Mouse (Mus musculus): ENCODE data around the gene Kcnk18.
A peak's percentile ranks its signal among the peaks of the same experiment; 100 is the strongest.

Kcnk18 gene

DNA sequence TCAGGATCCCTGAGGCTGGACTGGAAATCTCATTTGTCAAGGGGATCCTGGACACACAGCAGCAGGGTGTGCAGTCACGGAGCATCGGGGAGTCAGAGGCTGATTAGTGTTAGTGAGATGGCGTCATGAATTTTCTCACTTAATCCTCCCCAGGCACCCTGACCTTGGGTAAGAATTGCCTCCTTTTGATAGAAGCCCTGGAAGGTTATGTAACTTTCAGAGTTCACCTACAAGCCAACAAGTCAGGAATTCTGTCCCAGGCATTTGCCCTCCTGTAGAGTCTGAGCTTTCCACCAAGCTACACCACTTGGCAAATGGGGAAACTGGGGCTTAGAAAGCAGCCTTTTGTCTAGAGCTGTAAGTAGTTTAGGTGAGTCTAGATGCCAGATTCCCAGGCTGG lies 2.1 kb downstream of the Kcnk18 start:
- DNase-seq (ENCODE audit: low read depth, low spot score) = no peak

DNA sequence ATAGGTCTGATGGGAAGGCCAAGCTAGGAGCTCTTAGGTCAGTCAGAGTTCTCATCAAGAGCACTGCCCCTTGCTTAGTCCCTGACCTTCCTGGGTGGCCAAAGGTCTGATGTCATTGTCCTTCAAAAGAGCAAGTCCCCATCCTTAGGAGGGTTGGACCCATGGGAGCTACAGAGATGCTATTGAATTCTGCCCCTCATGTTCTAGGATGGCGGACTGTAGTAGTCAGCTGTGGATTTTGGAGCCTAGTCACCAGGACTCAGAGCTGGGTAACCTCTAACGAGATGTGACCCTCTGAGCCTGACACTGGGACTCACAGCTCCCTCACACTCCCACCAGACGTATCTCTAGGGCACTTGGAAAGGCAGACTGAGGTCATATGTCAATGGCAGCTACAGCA lies 9.4 kb downstream of the Kcnk18 start:
- no peak for DNase-seq (ENCODE audit: low read depth, low spot score)

DNA sequence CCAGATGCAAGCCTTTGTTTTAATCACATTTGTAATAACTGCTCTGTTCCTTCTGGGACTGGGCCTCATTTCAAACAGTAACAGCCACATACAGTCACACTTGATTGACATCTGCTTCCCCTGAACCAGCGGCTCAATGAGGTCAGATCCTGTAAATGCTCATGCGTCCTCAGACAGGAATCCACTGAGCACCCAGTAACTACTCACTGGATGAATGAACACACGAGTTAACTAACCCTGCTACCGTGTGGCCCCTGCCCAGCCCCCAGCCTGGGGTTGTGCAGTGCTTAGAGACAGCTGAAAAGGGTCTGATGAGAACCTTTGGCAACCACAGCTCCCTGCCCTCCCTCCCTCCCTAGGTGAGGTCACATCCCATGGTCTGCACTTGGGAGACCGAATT lies 13.8 kb downstream of the Kcnk18 start:
- DNase-seq (ENCODE audit: low read depth, low spot score) = no peak

DNA sequence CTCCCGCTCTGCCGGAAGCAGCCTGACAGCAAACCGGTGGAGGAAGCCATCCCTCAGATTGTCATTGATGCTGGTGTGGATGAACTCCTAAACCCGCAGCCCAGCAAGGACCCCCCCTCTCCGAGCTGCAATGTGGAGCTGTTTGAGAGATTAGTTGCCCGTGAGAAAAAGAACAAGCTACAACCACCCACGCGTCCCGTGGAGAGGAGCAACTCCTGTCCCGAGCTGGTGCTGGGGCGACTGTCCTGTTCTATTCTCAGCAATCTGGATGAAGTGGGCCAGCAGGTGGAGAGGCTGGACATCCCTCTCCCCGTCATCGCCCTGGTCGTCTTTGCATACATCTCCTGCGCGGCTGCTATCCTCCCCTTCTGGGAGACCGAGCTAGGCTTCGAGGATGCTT lies 16.0 kb downstream of the Kcnk18 start:
- DNase-seq (ENCODE audit: low read depth, low spot score) = no peak

DNA sequence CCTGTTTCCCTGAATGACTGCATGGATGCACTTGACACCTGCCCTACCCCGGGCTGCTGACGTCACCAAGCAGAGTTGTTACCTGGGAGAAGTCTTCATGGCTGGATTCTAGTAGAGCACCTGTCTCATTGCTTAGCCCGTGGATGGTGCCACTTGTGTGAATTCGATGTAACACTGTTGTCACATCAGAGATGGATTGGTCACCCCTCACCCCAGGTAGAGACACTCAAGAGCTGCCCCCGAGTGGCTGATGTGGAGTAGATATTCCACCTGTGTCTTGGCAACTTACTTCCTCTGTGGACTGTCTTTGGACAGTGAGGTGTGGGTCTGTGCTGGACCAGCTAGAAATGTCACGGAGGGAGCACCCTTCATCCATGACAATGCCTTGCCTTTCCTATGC lies 17.0 kb downstream of the Kcnk18 start:
- DNase-seq (ENCODE audit: low read depth, low spot score) = no peak

DNA sequence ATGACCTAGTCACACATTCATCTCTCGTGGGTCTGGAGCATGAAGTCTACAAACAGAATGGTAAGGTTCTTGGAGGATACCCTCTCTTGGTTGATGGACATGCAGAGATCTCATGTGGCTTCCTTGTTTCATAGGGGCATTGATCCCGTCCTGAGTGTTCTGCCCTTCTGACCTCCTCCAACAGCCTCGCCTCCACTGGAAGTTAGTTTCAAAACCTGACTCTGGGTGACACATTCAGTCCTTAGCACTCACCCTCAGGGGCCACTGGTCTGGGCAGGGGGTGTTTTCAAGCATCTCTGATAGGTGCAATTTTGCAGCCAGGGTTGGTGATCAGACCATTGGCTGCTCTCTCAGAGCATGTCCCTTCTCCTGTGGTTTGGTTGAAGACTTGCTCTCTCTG lies 19.6 kb downstream of the Kcnk18 start:
- DNase-seq (ENCODE audit: low read depth, low spot score) = no peak

DNA sequence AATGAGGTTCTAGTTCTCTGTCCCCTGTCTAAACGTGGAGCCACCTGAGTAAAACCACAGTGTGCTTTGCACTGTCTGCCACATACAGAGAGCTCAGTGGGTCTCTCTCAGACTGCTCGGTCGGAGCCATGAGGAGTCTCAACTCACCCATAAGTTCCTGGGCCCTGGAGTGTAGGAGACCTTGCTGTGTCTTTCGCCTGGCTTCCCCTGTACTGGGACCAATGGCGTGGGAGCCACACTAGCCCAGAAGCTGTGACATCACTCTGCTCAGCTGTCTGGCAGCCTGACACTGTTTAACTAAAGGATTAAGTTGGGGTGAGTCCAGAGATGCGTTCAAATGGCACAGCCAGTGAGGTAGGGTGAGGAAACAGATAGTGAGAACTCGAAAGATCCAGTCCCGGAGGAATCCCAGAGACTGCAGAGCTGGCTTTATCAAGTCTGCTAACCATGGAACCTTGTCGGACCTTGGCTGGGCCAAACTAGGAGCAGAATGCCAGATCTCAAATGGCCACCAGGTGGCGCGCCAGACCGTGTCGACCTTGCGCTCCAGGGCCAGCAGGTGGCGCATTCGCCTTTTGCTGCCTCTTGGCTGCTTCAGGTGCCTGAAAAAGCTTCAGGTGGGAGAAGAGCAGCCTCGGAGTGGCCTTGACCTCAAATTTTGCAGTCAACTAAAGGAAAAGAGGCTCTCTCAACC lies 20.3 kb downstream of the Kcnk18 start:
- DNase-seq (ENCODE audit: low read depth, low spot score) = peak; percentile 56

DNA sequence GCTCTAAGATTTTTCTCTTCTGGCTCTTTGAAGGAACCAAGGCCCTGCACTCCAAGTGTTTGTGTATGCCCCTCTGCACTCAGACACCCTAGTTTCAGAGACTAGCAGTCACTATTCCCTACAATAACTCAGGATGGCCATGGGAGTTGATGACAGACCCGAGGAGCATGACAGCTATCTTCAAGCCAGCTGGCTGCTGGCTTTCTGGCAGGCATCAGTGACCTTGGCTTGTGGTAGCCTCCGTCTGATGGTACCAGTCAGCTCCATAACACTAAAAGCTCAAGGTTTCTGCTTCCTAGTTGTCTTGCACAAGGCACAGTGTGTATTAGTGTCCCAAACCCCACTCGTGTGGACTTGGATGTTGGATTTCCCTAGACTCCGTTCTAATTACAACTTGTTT lies 23.0 kb downstream of the Kcnk18 start:
- DNase-seq (ENCODE audit: low read depth, low spot score) = no peak

DNA sequence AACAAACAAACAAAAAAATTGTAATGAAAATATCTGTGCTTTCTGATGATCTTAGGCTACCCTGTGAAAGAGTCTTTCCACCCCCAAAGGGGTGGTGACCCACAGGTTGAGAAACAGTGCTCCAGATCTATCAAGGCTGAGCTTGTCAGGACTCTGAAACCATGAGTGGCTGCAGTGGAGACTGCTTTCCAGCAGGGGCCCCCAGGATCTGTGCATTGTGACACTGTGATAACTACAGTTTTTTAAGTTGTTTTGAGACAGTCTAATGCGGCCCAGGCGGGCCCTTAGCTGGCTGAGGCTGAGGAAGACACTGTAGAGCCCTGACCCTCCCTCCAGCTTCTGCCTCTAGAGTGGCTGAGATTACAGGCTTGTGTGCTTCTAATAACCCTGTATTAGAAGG lies 24.0 kb downstream of the Kcnk18 start:
- DNase-seq (ENCODE audit: low read depth, low spot score) = no peak

DNA sequence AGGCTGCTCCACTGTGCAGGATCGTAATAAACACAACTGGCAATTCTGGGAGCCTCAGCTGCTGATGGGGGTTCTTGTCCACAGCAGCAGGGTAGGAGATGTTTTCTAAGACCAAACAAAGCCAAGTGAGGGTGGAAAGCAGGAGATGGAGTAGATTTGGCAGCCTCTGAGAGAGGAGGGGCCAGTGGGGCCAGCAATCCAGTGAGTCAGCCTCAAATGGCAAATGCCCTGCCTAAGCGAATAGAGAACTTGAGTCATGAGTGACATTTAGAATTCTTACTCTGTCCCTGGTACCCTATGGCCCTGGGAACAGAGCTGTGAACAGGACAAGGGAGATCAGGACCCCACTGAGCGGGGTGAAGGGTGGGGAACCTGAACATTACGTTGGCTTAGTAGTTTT lies 29.1 kb downstream of the Kcnk18 start:
- DNase-seq (ENCODE audit: low read depth, low spot score) = no peak

DNA sequence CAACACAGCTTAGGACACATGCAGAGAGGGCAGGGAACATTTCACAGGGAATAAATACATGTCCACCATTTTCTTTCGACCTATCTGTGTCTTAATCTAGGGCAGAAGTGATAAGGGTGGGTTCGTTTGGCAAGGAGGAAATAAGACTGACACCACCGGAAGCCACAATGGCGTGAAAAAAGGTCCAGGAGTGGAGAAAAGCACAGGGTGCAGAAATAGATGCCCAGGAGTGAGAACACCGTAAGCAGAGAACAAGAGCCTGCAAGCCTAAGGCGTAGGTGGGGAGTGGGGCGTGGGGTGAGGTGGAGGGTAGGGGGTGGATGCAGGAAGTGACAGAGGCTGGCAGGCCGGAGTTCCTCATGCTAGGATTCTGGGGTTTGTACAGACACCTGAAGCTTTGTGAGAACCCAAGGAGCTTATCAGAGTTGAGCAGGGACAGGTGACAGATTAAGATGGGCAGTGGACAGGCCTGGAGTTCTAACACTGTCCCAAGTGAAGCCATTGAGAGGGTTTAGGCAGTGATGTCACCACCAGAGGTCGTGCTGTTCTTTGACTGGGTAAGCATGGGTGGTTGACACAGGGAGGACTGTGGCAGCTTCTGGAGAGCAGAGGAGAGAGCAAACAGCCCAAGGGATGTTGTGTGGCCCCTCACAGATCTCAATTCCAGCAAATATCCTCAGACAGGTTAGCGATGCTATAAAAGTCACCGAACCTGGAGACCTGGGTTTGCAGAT lies 29.7 kb downstream of the Kcnk18 start:
- no peak for DNase-seq (ENCODE audit: low read depth, low spot score)

DNA sequence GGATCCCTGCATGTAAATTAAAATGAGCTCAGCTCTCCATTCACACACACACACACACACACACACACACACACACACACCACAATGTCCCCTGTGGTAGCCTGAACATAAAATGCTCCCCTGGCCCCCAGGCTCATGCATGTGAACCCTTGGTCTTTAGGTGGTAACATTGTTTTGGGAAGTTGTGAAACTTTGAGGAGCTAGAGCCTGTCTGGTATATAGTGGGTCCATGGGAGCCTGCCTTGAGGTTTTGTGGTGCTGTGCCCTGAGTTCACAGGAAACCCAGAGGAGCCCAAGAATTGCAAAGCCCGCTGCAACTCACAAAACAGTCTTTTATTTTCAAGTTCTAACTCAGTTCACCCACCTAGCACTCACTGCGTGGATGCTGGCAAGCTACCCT lies 33.6 kb downstream of the Kcnk18 start:
- no peak for DNase-seq (ENCODE audit: low read depth, low spot score)

DNA sequence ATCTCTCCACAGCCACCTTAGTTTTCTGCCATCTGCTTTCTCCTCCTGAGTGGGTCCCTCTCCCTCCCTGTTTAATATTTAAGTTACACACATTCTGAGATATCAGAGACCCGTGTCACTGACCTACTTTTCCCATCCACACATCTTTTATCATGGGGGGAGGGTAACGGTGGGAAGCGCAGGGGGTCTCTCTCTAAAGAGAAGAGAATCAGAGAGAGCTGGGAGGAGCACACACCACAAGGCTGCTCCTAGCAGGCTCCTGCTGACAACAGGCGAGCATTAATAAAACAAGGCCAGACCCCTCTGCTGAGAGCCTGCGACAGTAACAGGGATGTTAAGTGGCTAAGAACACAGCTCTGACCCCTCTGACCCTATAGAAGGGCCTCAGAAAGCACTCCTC lies 40.6 kb downstream of the Kcnk18 start:
- no peak for DNase-seq (ENCODE audit: low read depth, low spot score)

DNA sequence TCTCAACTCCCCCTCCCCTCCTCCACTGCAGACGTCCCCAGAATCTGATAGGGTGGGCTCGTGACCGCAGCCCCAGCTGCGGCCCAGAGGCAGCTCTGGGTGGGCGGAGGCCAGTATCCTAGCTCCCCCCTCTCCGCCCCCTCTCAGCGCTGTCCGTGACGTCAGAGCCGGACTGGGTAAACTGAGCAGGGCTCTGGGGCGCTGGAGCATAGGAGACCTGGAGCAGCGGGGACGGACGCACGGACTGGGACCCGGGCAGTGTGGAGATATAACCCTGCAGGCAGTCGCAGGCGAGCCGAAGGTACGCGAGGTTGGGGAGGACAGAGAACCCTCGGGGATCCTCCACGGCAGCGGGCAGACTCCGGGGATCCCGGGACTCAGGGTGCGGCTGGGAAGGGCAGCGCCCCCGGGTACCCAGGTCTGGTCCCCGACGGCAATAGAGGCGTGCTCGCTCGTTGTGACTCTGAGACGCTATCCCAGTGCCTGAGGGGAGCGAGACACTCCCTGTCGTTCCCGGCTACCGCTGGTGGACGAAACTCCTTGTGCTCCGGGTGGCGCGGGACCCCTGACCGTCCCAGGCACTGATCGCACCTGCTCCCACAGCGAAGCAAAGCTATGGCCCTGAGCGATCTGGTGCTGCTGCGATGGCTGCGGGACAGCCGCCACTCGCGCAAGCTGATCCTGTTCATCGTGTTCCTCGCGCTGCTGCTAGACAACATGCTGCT lies 41.9 kb downstream of the Kcnk18 start, which contains the start of gene Slc18a2:
Slc18a2 (plus strand) TSS at position 179 of the 725 bp plus-strand sequence.
- DNase-seq (ENCODE audit: low read depth, low spot score) = no peak

DNA sequence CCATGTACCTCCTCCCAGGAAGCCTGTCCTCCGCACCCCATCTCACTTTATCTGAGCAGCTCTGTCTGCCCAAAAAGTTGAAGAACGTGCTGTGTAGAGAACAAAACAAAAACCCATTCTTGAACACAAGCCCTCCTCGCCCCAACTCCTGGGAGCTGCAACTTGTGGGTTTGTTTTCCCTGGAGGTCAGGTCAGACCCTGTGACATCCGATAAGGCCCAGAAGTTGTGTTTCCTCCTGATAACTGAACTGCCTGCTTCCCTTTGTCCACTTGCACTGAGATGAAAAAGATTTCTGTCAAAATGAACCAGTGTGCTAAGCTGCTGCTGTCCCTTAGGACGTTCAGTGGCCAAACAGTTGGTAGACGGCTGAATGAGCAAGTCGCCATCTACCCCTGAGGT lies 42.6 kb downstream of the Kcnk18 start:
- no peak for DNase-seq (ENCODE audit: low read depth, low spot score)

DNA sequence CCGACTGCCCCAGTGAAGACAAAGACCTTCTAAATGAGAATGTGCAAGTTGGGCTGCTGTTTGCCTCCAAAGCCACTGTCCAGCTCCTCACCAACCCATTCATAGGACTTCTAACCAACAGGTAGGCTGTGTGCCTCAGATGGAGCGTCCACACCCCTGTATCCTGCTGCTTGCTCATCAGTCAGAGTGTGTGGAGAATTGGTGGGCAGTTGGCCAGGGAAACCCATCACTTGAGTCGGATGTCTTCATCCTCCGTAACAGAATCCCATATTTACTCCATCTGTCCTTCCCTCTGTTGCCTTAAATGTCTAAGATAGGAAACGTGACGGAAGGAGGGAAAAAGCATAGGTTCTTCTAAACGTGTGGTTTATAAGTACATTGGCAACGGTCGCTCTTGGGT lies 44.2 kb downstream of the Kcnk18 start:
- DNase-seq (ENCODE audit: low read depth, low spot score) = no peak

DNA sequence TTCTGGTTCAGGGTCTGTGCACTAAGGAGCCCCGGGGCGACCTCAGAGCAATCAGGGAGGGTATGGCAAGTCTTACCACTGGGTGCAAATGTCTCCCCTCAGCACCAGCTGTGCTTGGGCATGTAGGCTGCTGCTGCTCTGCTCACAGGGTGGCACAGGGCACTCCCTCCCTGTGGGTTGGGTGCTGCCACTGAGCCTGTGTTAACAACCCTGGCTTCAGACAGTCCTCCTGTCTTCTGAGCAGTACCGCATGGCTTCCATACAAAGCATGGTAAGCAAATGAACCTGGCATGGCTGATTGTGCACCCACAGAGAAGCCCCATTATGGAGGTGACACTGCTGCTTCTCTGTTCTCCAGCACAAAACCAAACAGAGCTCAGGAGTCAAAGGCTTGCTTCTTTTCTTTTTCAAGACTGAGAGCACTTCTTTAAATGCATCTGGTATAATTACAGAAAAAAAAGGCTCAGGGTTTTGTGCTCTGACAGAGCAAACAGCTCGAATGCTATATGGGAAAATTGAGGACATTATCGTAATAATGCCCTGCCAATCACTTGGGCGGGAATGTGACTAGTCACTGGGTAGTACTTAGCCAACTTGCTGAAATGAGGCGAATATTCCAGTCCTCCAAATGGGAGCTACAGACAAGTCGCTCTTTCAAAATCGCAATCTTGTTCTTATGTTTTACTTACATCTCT lies 46.0 kb downstream of the Kcnk18 start:
- no peak for DNase-seq (ENCODE audit: low read depth, low spot score)

DNA sequence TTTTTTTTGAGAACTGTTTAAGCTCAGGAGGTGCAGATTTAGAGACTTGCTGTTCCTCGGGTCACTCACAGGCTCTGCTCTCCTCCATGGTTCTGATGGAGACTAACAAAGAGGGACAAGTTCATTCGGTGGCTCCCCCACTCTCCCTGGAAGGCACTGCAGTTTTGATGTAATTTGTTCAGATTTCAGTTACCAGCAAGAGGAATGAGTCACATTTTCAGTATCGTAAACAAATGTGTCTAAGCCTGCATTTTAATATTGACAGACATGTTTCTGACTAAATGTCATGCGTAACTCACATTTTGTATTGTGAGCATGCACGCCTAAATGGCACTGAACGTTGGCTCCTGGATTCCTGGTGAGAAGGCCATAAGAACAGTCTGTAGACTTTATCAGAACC lies 46.9 kb downstream of the Kcnk18 start:
- no peak for DNase-seq (ENCODE audit: low read depth, low spot score)

DNA sequence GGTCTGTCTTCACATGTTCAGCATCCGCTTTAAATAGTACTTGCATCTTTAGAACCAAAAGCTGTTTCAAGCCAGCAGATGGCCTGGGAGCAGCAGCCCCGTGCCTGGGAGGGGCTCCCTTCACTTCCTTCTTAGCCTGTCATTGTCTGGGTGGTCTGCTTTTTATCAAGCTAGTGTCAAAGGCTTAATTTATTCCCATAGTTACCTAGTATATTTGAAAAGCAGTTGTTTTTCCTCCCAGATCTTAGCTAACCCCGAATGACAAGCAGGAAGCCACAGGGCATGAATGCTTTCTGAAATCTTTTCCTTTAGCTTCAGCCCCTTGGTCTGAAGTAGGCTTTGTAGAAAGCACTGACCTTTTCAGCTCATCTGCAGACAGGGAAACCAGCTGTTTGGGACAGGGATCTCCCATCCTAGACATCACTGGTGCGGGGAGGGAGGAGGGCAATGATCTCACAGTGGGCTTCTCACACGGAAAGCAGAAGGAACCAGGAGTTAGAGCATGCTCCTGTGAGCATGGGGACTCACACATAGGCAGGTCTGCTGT lies 48.5 kb downstream of the Kcnk18 start:
- no peak for DNase-seq (ENCODE audit: low read depth, low spot score)

DNA sequence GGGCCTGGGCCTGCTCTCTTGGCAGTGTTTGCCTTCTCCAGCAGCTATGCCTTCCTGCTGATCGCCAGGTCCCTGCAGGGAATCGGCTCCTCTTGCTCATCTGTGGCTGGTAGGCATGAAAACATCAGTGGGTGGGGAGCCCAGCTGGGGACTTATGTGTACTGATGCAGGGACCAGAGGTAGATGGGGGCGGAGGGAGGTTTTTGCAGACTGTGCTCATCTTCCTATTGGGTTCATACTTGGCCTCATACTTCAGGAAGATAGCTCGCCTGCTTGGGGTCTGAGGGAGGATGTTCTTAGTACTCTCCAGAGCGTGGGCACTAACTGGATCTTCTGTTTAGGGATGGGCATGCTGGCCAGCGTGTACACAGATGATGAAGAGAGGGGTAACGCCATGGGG lies 54.2 kb downstream of the Kcnk18 start:
- DNase-seq (ENCODE audit: low read depth, low spot score) = no peak

DNA sequence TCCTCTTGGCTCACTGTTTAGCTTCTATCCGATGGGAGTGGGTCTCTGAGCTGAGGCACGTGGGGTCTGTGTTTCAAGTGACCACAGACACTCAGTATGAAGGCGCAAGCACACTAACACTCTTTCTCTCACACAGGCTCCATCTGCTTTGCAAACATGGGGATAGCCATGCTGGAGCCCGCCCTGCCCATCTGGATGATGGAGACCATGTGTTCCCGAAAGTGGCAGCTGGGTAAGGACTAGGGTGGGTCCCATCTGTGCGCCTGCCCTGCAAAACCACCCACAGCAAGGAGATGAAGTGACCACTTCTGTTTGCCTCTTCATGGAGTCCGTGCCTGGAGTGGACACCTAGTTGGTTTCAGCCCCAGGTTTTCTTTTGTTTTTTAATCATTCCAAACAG lies 57.3 kb downstream of the Kcnk18 start:
- no peak for DNase-seq (ENCODE audit: low read depth, low spot score)

DNA sequence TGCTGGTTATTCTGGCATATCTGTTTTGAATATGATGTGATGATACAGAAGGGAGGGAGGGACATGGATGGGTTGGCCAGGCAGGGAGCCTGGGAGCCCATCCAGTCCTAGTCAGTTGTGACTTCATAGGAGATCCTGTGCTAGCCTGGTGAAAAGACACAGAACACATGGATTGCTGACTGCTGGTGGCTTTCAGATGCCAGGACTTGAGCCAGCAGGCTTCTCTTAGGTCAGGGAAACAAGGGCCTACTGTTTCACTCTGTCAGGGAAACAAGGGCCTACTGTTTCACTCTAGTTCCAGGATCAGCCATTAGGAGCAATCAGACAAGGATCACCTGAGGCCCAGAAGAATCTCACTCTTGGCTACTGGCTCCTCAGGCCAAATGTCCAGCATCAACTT lies 61.8 kb downstream of the Kcnk18 start:
- no peak for DNase-seq (ENCODE audit: low read depth, low spot score)

Measured in c-Kit-negative CD71-positive TER-119-positive erythroid progenitor cells, embryonic 14.5 days (primary cell).